Mouse (Mus musculus) ES-Bruce4 (cell line): ENCODE measurements around the gene Zfp442. TPM values are rescaled to one million over a fixed set of nuclear protein-coding genes. Genes with fewer than 3 reads are reported as not detected.
A peak's percentile ranks its signal among the peaks of the same experiment; 100 is the strongest.
"Not testable (repeated sequence)": the region's sequence is repeated elsewhere in the genome, so short reads cannot be mapped to it uniquely, and the experiment has no call there.

Experiments used
- H3K27ac ChIP-seq: 2 replicates; pipeline ENCODE4 v1.5.1; 2012; ENCODE audit warnings: low read length, inconsistent platforms; ENCODE audit not compliant: insufficient read depth
- H3K27me3 ChIP-seq: 2 replicates; pipeline ENCODE4 v1.6.1; 2012; ENCODE audit warnings: mild to moderate bottlenecking, low read length, inconsistent platforms; ENCODE audit not compliant: control insufficient read depth, poor library complexity, insufficient read depth, severe bottlenecking
- H3K36me3 ChIP-seq: 2 replicates; pipeline ENCODE4 v1.6.1; 2012; ENCODE audit warnings: inconsistent platforms, mild to moderate bottlenecking, low read length, moderate library complexity; ENCODE audit not compliant: control insufficient read depth, poor library complexity, insufficient read depth, severe bottlenecking
- H3K4me1 ChIP-seq: one replicate; pipeline ENCODE4 v1.8.1; 2011; ENCODE audit warnings: low read length; ENCODE audit not compliant: control insufficient read depth, insufficient read depth
- H3K4me3 ChIP-seq: 2 replicates; pipeline ENCODE4 v1.5.1; 2011; ENCODE audit warnings: low read depth, mild to moderate bottlenecking, low read length
- H3K9ac ChIP-seq: 2 replicates; pipeline ENCODE4 v1.6.1; 2012; ENCODE audit warnings: low read depth, mild to moderate bottlenecking, inconsistent platforms; ENCODE audit not compliant: poor library complexity, severe bottlenecking
- H3K9me3 ChIP-seq: replicated peaks from 2 replicates; pipeline ENCODE4 v1.6.1; 2012; ENCODE audit warnings: mild to moderate bottlenecking, low read length, inconsistent platforms; ENCODE audit not compliant: control insufficient read depth, poor library complexity, insufficient read depth, severe bottlenecking
- CTCF ChIP-seq: IDR thresholded peaks from one replicate; pipeline ENCODE4 v1.8.1; 2011; ENCODE audit warnings: low read depth, low read length
- EP300 ChIP-seq: IDR thresholded peaks from 2 replicates; pipeline ENCODE4 v1.6.1; 2011; ENCODE audit warnings: low read depth, low read length; ENCODE audit not compliant: insufficient read depth
- POLR2A ChIP-seq: IDR thresholded peaks from one replicate; pipeline ENCODE4 v1.8.1; 2011; ENCODE audit warnings: low read length; ENCODE audit not compliant: insufficient read depth
- polyA plus RNA-seq: library from polyadenylated mRNA; stranded (reverse); fragments of >200 nt; gene quantifications from 2 replicates; pipeline ENCODE4 v1.2.4, GENCODE M21; 2011; ENCODE audit warnings: low read depth; ENCODE audit not compliant: missing spikeins, insufficient read depth, insufficient read length

Gene Zfp442
- 8.1 TPM in 2 replicates for polyA plus RNA-seq

DNA sequence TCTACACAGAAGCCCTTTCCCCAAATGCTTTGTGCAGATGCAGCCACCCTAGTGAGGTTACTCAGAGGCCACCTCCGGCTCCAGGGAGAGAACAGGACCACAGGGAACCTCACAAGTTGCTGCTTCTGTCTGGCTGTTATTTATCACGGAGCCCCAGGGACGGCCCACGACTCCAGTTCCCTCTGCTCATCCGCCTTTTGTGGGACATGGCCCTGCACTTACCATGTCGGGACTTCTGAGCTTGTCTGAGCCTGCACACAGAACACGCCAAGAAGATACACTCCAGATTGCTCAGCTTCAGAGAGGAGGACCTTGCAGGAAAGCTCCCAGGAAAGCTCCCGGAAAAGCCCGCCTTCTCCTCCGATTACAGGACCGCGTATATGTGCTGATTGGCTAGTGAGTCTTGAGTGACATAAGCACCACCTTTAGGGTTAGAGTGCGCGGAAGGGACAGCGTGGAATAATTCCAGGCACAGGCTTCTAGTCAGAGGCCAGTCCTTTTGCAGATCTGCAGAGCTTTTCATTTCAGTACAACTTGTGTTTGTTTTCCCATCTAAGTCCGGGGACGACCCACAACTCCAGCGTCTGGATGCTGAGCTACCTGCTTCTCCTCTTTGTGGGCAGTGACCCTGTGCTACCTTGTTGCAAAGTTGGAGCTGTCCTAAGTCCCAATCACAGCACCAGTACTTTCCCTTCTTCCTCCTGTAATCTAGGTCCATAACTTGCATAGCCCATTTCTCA lies at the start of gene Zfp442:
Gene Zfp442 (minus strand): TSS at position 307 of the 740 bp plus-strand sequence.
- H3K36me3 ChIP-seq, H3K9me3 ChIP-seq, H3K4me1 ChIP-seq, H3K27me3 ChIP-seq: not testable (repeated sequence)
- H3K9ac ChIP-seq, result peak within 1 kb of the TSS; percentile 32
- peak within 1 kb of the TSS; percentile 89 for H3K4me3 ChIP-seq
- peak within 1 kb of the TSS; percentile 25; the same call in 1 of the 2 replicates for H3K27ac ChIP-seq

GRCm38 (mm10) chr2:150500124-150500973 lies 49.1 kb upstream of the Zfp442 start:
- not testable (repeated sequence) for H3K36me3 ChIP-seq, H3K9me3 ChIP-seq, H3K27me3 ChIP-seq, H3K27ac ChIP-seq, H3K4me1 ChIP-seq, H3K9ac ChIP-seq
- peak overlapping the region; percentile 39 for H3K4me3 ChIP-seq

GRCm38 (mm10) chr2:150493031-150493430 lies 41.7 kb upstream of the Zfp442 start:
- Histone ChIP-seq H3K4me1 (no peaks in the 10 kb centered on the region), H3K4me3 (no peak overlapping the region), H3K9me3 (peaks cover 16% of the 10 kb centered on the region), H3K27me3 (no peaks in the 10 kb centered on the region), H3K9ac (no peak overlapping the region), H3K27ac (no peak overlapping the region), H3K36me3 (no peaks in the 10 kb centered on the region)
- TF ChIP-seq CTCF (no peak), POLR2A (no peak), EP300 (no peak)

GRCm38 (mm10) chr2:150484939-150485778 lies 33.9 kb upstream of the Zfp442 start, which contains the start of gene Zfp345:
Gene Zfp345, minus strand, starts transcription at chr2:150485091.
- peak; percentile 44 for TF ChIP-seq CTCF
- peak within 1 kb of the TSS; percentile 90 for H3K4me3 ChIP-seq
- peak within 1 kb of the TSS; percentile 48; the same call in 1 of the 2 replicates for H3K9ac ChIP-seq
- H3K4me1 ChIP-seq, H3K27me3 ChIP-seq, H3K9me3 ChIP-seq, H3K36me3 ChIP-seq: not testable (repeated sequence)
- peak within 1 kb of the TSS; percentile 51 for H3K27ac ChIP-seq

GRCm38 (mm10) chr2:150439084-150439483 lies 12.2 kb downstream of the Zfp442 start:
- not testable (repeated sequence) for H3K9me3 ChIP-seq, H3K9ac ChIP-seq, H3K27me3 ChIP-seq, H3K36me3 ChIP-seq, H3K4me1 ChIP-seq, H3K27ac ChIP-seq, H3K4me3 ChIP-seq

- not testable (repeated sequence) for H3K27me3 ChIP-seq, H3K9me3 ChIP-seq, H3K27ac ChIP-seq, H3K4me1 ChIP-seq, H3K36me3 ChIP-seq
- peak overlapping the region; percentile 52 for H3K9ac ChIP-seq
- peak overlapping the region; percentile 53 for H3K4me3 ChIP-seq
These were observed 39.1 kb downstream of the Zfp442 start for GRCm38 (mm10) chr2:150412146-150412545.
